Mouse (Mus musculus) intestine, postnatal 0 days (tissue): Measurements from ENCODE around the gene Myh11. TPM values are rescaled to one million over a fixed set of nuclear protein-coding genes. Genes with fewer than 3 reads are reported as not detected.

Experiments used
- ATAC-seq: fragments of 200-750 bp; cut with Nextera tagmentation; 2 replicates; pipeline ENCODE4 v1.8.0; 2017; ENCODE audit warnings: mild to moderate bottlenecking, moderate TSS enrichment, moderate library complexity
- H3K27ac ChIP-seq: fragments of 300-500 bp; sonication (generic); 2 replicates; pipeline ENCODE4 v1.5.1; 2014; ENCODE audit warnings: mild to moderate bottlenecking, low read depth, low read length, moderate library complexity
- H3K27me3 ChIP-seq: fragments of 300-500 bp; sonication (generic); replicated peaks from 2 replicates; pipeline ENCODE4 v1.6.1; 2014; ENCODE audit warnings: low read length, mixed read lengths; ENCODE audit not compliant: control insufficient read depth, insufficient read depth
- H3K36me3 ChIP-seq: fragments of 300-500 bp; sonication (generic); 2 replicates; pipeline ENCODE4 v1.6.1; 2014; ENCODE audit warnings: mild to moderate bottlenecking, moderate library complexity; ENCODE audit not compliant: control insufficient read depth, insufficient read depth
- H3K4me1 ChIP-seq: fragments of 300-500 bp; sonication (generic); replicated peaks from 2 replicates; pipeline ENCODE4 v1.6.1; 2014; ENCODE audit warnings: antibody characterized with exemption, low read length, mixed read lengths; ENCODE audit not compliant: control insufficient read depth, insufficient read depth
- H3K4me2 ChIP-seq: fragments of 300-500 bp; sonication (generic); replicated peaks from 2 replicates; pipeline ENCODE4 v1.6.1; 2014; ENCODE audit warnings: low read depth, mild to moderate bottlenecking, moderate library complexity
- H3K4me3 ChIP-seq: fragments of 300-500 bp; sonication (generic); 2 replicates; pipeline ENCODE4 v1.5.1; 2014; ENCODE audit warnings: low read depth, low read length
- H3K9ac ChIP-seq: fragments of 300-500 bp; sonication (generic); 2 replicates; pipeline ENCODE4 v1.6.1; 2014; ENCODE audit warnings: mild to moderate bottlenecking, low read depth, low read length
- H3K9me3 ChIP-seq: fragments of 300-500 bp; sonication (generic); 2 replicates; pipeline ENCODE4 v1.6.1; 2016; ENCODE audit warnings: mixed run types; ENCODE audit not compliant: control insufficient read depth
- CTCF ChIP-seq: sonication (generic); IDR thresholded peaks from 2 replicates; pipeline ENCODE4 v1.5.1; 2016; ENCODE audit warnings: low read depth, mild to moderate bottlenecking, control low read depth, antibody characterized with exemption, moderate library complexity
- WGBS: fragments of 180-500 bp; shearing (Covaris S2); extraction: QIAGEN DNeasy Blood & Tissue Kit; methylation state at CpG from one replicate; pipeline ENCODE4 v1.1.7; 2014; 5-methylcytosine and 5-hydroxymethylcytosine counted together
- polyA plus RNA-seq: library from polyadenylated mRNA; unstranded; fragments of >200 nt; fragmentation: Nextera tagmentation; extraction: Ambion mirVana; gene quantifications from 2 replicates; pipeline ENCODE4 v1.2.1, GENCODE M21; 2015

Myh11 gene
- polyA plus RNA-seq, result 164 and 186 TPM in 2 replicates

DNA sequence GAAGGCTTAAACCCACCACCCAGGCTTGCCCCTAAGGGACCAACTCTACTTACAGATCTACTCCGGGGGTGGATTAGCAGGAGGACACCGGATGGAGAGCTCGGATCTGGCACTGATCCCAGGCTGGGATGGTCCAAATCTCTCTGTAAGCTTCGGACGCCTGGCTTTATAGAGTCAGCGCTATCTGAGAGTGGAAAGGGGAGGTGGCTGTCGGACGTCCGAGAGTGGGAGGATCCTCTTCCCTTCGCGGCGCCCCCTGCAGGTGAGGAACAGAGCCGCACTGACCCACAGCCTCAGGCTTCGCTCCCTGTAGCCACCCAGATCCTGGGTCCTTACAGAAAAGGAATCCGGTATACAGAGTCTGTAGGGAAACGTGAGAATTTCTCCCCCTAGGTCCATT lies at the start of gene Myh11:
Myh11 (minus strand) TSS at position 150 of the 400 bp plus-strand sequence.
- TF ChIP-seq CTCF, result peak; percentile 87
- 4% methylated on average over 16 of the region's 16 CpGs for WGBS
- Histone ChIP-seq H3K4me2 (peak within 1 kb of the TSS; percentile 58), H3K36me3 (no peaks in the 10 kb centered on the region), H3K9ac (peak within 1 kb of the TSS; percentile 13; the same call in 1 of the 2 replicates), H3K9me3 (no peaks in the 10 kb centered on the region), H3K4me3 (peak within 1 kb of the TSS; percentile 28), H3K27me3 (0 out of 2 replicates have a peak, but pooled peaks cover 3% of the 10 kb centered on the region), H3K4me1 (no peaks in the 10 kb centered on the region), H3K27ac (peak within 1 kb of the TSS; percentile 60)
- peak; percentile 72 for ATAC-seq

DNA sequence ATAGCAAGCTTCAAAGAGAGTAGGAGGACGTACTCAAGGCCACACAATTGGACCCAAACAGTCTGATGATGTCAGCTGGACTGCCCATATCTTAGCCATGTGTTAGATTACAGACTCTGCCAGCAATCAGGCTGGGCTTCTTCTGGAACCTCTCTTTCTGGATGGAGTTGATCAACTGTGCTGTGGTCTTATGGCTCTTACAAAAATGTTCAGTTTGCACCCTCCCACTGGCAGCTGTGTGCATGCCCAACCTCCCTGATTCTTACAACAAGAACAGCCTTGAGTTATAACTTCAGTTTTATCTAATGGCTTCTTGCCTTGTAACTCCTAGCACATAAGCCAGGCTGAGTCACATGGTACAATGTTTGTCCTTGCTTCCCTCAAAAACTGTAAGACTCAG lies 37.0 kb upstream of the Myh11 start:
- H3K9ac ChIP-seq, result no peak overlapping the region
- 64% methylated on average over 1 of the region's 1 CpGs for WGBS
- ATAC-seq, result no peak
- H3K27me3 ChIP-seq, result no peaks in the 10 kb centered on the region
- H3K27ac ChIP-seq, result no peak overlapping the region
- H3K4me3 ChIP-seq, result no peak overlapping the region
- no peaks in the 10 kb centered on the region for H3K36me3 ChIP-seq
- no peaks in the 10 kb centered on the region for H3K4me1 ChIP-seq
- no peak overlapping the region for H3K4me2 ChIP-seq
- no peaks in the 10 kb centered on the region for H3K9me3 ChIP-seq
- no peak for TF ChIP-seq CTCF

GRCm38 (mm10) chr16:14320494-14320893 lies 29.3 kb upstream of the Myh11 start:
- H3K36me3 ChIP-seq, result no peaks in the 10 kb centered on the region
- H3K27me3 ChIP-seq, result no peaks in the 10 kb centered on the region
- peaks cover 7% of the 10 kb centered on the region; the same call in 1 of the 2 replicates for H3K4me1 ChIP-seq
- H3K9ac ChIP-seq, result no peak overlapping the region
- TF ChIP-seq CTCF, result no peak
- no peaks in the 10 kb centered on the region for H3K9me3 ChIP-seq
- no peak for ATAC-seq
- H3K4me2 ChIP-seq, result no peak overlapping the region
- WGBS, result 50% methylated on average over 1 of the region's 1 CpGs
- H3K4me3 ChIP-seq, result no peak overlapping the region
- H3K27ac ChIP-seq, result no peak overlapping the region

- Histone ChIP-seq H3K36me3 (no peaks in the 10 kb centered on the region), H3K27me3 (no peaks in the 10 kb centered on the region), H3K9me3 (no peaks in the 10 kb centered on the region), H3K4me3 (no peak overlapping the region), H3K9ac (no peak overlapping the region), H3K4me1 (peaks cover 7% of the 10 kb centered on the region; the same call in 1 of the 2 replicates), H3K4me2 (no peak overlapping the region), H3K27ac (no peak overlapping the region)
- 86% methylated on average over 3 of the region's 3 CpGs for WGBS
- no peak for TF ChIP-seq CTCF
- no peak for ATAC-seq
Observed at GRCm38 (mm10) chr16:14319681-14320080, 28.5 kb upstream of the Myh11 start.

GRCm38 (mm10) chr16:14316884-14317876 lies 26.0 kb upstream of the Myh11 start, which contains the start of gene Fopnl:
TSS of gene Fopnl (minus strand) at chr16:14317405.
- H3K27me3 ChIP-seq, result no peaks in the 10 kb centered on the region
- H3K4me2 ChIP-seq, result peak within 1 kb of the TSS; percentile 78
- H3K4me1 ChIP-seq, result peaks cover 7% of the 10 kb centered on the region; the same call in 1 of the 2 replicates
- H3K36me3 ChIP-seq, result peaks cover 2% of the 10 kb centered on the region; the same call in 1 of the 2 replicates
- peak within 1 kb of the TSS; percentile 60 for H3K27ac ChIP-seq
- peak within 1 kb of the TSS; percentile 71 for H3K9ac ChIP-seq
- peak within 1 kb of the TSS; percentile 88 for H3K4me3 ChIP-seq
- WGBS, result 2% methylated on average over 51 of the region's 51 CpGs
- peak; percentile 100 for ATAC-seq
- H3K9me3 ChIP-seq, result no peaks in the 10 kb centered on the region
- TF ChIP-seq CTCF, result no peak

DNA sequence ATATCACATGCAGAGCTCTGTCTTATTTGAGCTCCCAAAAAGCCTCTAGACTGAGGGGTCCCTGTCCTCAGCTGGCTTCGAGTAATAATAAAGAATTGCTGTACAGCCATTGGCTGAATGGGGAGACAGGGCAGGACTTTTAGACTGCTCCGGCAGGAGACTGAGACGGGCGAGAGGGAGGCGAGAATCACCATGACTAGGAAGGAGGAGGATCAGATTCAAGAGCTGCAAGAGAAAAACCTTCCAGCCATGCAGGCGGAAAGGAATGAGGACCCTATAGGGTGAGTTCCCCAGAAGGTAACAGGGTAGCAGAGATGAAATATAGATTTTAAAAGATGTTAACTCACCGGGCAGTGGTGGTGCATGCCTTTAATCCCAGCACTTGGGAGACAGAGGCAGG lies 21.7 kb upstream of the Myh11 start:
- WGBS, result 94% methylated on average over 7 of the region's 7 CpGs

More for the DNA sequence above, 21.7 kb upstream of the Myh11 start:
- Histone ChIP-seq H3K9me3 (no peaks in the 10 kb centered on the region), H3K4me1 (peaks cover 7% of the 10 kb centered on the region; the same call in 1 of the 2 replicates), H3K4me3 (no peak overlapping the region), H3K27me3 (no peaks in the 10 kb centered on the region), H3K27ac (no peak overlapping the region), H3K36me3 (peaks cover 30% of the 10 kb centered on the region; the same call in 1 of the 2 replicates), H3K9ac (no peak overlapping the region), H3K4me2 (no peak overlapping the region)
- no peak for TF ChIP-seq CTCF
- ATAC-seq, result no peak
